ENCODE assay signal across 30 mouse cellular contexts in the genomic region with DNA sequence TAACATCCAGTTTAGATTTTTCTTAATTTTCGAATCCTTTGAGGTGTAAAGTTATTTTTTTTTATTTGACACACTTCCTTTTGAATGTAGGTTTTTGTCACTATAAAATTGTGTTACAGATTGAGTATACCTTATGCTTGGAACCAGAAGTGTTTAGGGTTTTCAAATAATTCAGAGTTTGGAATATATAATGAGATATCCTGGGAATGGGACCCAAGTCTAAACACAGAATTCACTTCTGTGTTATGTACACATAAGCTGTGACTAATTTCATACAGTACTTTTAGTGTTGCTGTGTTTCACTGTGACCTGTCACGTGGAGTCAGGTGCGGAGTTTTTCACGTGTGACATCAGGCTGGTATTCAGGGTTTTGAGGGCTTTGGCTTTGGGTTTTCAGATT.
"Had no signal": no experiment of that assay in that cellular context is flagged by ENCODE, and none has a peak within 500 bp of the region (broad histone marks: within the 10 kb centered on the region; RNA-seq: fewer than 3 reads in every experiment).

No protein-coding gene starts in this region.

- DNase-seq: gastrocnemius, postnatal 14 days; gastrocnemius, postnatal 36 days; heart, adult 11 months; heart, adult 2 months; heart, postnatal 14 days; heart, postnatal 36 days; kidney, adult 18-20 months; kidney, adult 8-10 months; kidney, postnatal 10 days; kidney, postnatal 25 days; kidney, postnatal 4 days; liver; liver, embryonic 13.5 days; liver, postnatal 0 days had no signal

- H3K9ac ChIP-seq: heart, embryonic 13.5 days; heart, embryonic 15.5 days; hindbrain, embryonic 12.5 days; hindbrain, embryonic 14.5 days; intestine, embryonic 15.5 days; limb, embryonic 12.5 days; liver, embryonic 13.5 days; liver, embryonic 15.5 days; liver, postnatal 0 days had no signal

- H3K27ac ChIP-seq: heart, adult 2 months; heart, embryonic 13.5 days; heart, embryonic 15.5 days; hindbrain, embryonic 10.5 days; hindbrain, embryonic 12.5 days; hindbrain, embryonic 14.5 days; intestine, embryonic 15.5 days; layer of hippocampus, adult 2 months; left cerebral cortex, adult 2 months; limb, embryonic 10.5 days; limb, embryonic 12.5 days; liver, embryonic 13.5 days; liver, embryonic 15.5 days had no signal

- H3K27me3 ChIP-seq: heart, embryonic 13.5 days; heart, embryonic 15.5 days; hindbrain, embryonic 12.5 days; intestine, embryonic 15.5 days; limb, embryonic 12.5 days; liver, embryonic 13.5 days; liver, embryonic 15.5 days had no signal

- ATAC-seq: hindbrain, embryonic 16.5 days; inflammation-experienced regulatory T-cells, adult 6 months; intestine, embryonic 15.5 days; intestine, postnatal 0 days; liver, postnatal 0 days had no signal

- H3K4me1 ChIP-seq: heart, embryonic 13.5 days; heart, embryonic 15.5 days; hindbrain, embryonic 10.5 days; hindbrain, embryonic 12.5 days; intestine, embryonic 15.5 days; limb, embryonic 10.5 days; limb, embryonic 12.5 days; liver, embryonic 13.5 days; liver, embryonic 15.5 days had no signal

- H3K4me2 ChIP-seq: heart, embryonic 11.5 days; heart, embryonic 13.5 days; heart, embryonic 15.5 days; hindbrain, embryonic 12.5 days; hindbrain, embryonic 14.5 days; intestine, embryonic 15.5 days; limb, embryonic 12.5 days; liver, embryonic 11.5 days; liver, embryonic 13.5 days; liver, embryonic 15.5 days had no signal

- H3K36me3 ChIP-seq: heart, embryonic 13.5 days; heart, embryonic 15.5 days; hindbrain, embryonic 10.5 days; hindbrain, embryonic 12.5 days; intestine, embryonic 15.5 days; limb, embryonic 10.5 days; limb, embryonic 12.5 days; liver, embryonic 13.5 days; liver, embryonic 15.5 days had no signal

- H3K9me3 ChIP-seq: heart, embryonic 13.5 days; heart, embryonic 15.5 days; hindbrain, embryonic 10.5 days; hindbrain, embryonic 12.5 days; intestine, embryonic 15.5 days; limb, embryonic 10.5 days; limb, embryonic 12.5 days; liver, embryonic 13.5 days; liver, embryonic 15.5 days had no signal

- H3K4me3 ChIP-seq: heart, adult 2 months; heart, embryonic 13.5 days; heart, embryonic 15.5 days; hindbrain, embryonic 10.5 days; hindbrain, embryonic 12.5 days; intestine, embryonic 15.5 days; layer of hippocampus, adult 2 months; left cerebral cortex, adult 2 months; limb, embryonic 10.5 days; limb, embryonic 12.5 days; liver, embryonic 13.5 days; liver, embryonic 15.5 days had no signal
